Comparison of ENCODE assay signal across 8 mouse cellular contexts in the genomic region with DNA sequence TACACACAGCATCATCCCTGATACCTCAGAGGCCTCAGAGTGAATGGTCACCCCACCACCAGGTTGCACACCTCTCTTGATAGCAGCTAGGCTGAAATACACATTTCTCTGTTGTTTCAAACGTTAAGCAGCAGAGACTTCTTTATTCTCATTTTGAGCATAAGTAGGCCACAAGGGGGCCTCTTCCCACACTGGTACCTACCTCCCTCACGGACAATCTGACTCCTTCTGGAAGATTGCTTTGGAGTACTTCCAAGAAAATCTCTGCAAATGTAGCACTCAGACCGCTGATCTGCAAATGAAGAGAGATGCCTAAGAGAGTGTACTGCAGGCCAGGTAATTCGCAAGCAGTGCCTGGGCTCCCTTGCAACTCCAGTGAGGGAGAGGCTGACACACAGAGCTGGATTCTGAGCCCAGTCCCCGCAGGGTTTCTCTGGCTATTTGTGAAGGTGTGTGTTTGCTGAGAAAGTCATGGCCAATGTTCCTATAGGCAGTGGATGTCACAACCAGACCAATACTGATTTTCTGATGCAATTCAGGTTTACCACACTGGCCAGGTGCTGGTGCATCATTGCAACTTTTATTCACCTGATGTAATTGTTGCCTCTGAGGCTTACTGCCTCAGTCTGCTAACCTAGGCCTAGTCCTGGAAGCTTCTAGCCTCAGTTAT. TPM values are rescaled to one million over a fixed set of nuclear protein-coding genes. Genes with fewer than 3 reads are reported as not detected.
DNase-seq lines count a peak whose midpoint lies in the region; ATAC-seq lines count a peak whose summit lies in the region.

No protein-coding gene starts in this region.

- 54% methylated on average over 5 of the region's 5 CpGs for WGBS in kidney, embryonic 15.5 days

- H3K4me2 ChIP-seq in kidney, embryonic 15.5 days, result no peak overlapping the region

- peaks cover 54% of the 10 kb centered on the region for H3K36me3 ChIP-seq in kidney, embryonic 15.5 days

- H3K9me3 ChIP-seq in kidney, embryonic 15.5 days (replicated peaks), result no peaks in the 10 kb centered on the region

- H3K4me3 ChIP-seq in kidney, embryonic 15.5 days (replicated peaks), result no peak overlapping the region

- H3K4me1 ChIP-seq in kidney, embryonic 15.5 days, result no peaks in the 10 kb centered on the region

- peak; percentile 30 for DNase-seq in kidney, adult 18-20 months
- DNase-seq in Muller cell, postnatal 12 days (ENCODE audit: inconsistent ontology term), result peak; percentile 36
- peak; percentile 57 for DNase-seq in cerebellum, adult 11-12 months
- DNase-seq in kidney, postnatal 10 days, result peak; percentile 58
- DNase-seq in right cerebral cortex, postnatal 10 days (ENCODE audit: low spot score in 2 of 2), result peak; percentile 63 to 71
- DNase-seq in urinary bladder, postnatal 36 days (ENCODE audit: low spot score in 2 of 2), result no peak

- ATAC-seq in kidney, embryonic 15.5 days (replicated peaks; ENCODE audit: low FRiP score), result no peak
- ATAC-seq in activated CD4-positive, CD25-positive, alpha-beta regulatory T cell, adult 4 months, result no peak

- H3K9ac ChIP-seq in kidney, embryonic 15.5 days, result no peak overlapping the region

- H3K27me3 ChIP-seq in kidney, embryonic 15.5 days, result no peaks in the 10 kb centered on the region

- H3K27ac ChIP-seq in kidney, embryonic 15.5 days, result no peak overlapping the region

RNA-seq across cellular contexts. Expression of gene Coa4, which starts 13.6 kb away (rescaled TPM):
- 23.3 and 24.9 TPM in 2 replicates for polyA plus RNA-seq in kidney, embryonic 15.5 days (2015; fragmentation: Nextera tagmentation; extraction: Ambion mirVana)
- polyA plus RNA-seq in activated CD4-positive, CD25-positive, alpha-beta regulatory T cell, adult 4 months (2017; shearing (Covaris generic)), result 10 to 100 TPM; 21.2 to 22.6 TPM

RNA-seq across cellular contexts. Expression of gene Dnajb13, which starts 35.7 kb away (rescaled TPM):
- 0.40 and 0.42 TPM in 2 replicates for polyA plus RNA-seq in kidney, embryonic 15.5 days (2015; fragmentation: Nextera tagmentation; extraction: Ambion mirVana)
- 10 to 100 TPM; 10.4 to 17.4 TPM for polyA plus RNA-seq in activated CD4-positive, CD25-positive, alpha-beta regulatory T cell, adult 4 months (2017; shearing (Covaris generic))

RNA-seq across cellular contexts. Expression of gene Rab6a, which starts 56.7 kb away (rescaled TPM):
- 102 and 105 TPM in 2 replicates for polyA plus RNA-seq in kidney, embryonic 15.5 days (2015; fragmentation: Nextera tagmentation; extraction: Ambion mirVana)
- 10 to 100 TPM in 1 of 2 experiments, 1 to 10 TPM in 1; 8.7 to 12.6 TPM for polyA plus RNA-seq in activated CD4-positive, CD25-positive, alpha-beta regulatory T cell, adult 4 months (2017; shearing (Covaris generic))

RNA-seq across cellular contexts. Expression of gene Ucp2, which starts 57.3 kb away (rescaled TPM):
- 191 and 221 TPM in 2 replicates for polyA plus RNA-seq in kidney, embryonic 15.5 days (2015; fragmentation: Nextera tagmentation; extraction: Ambion mirVana)
- polyA plus RNA-seq in activated CD4-positive, CD25-positive, alpha-beta regulatory T cell, adult 4 months (2017; shearing (Covaris generic)), result 1,000 to 10,000 TPM; 1,097 to 1,340 TPM

RNA-seq across cellular contexts. Expression of gene Mrpl48, which starts 57.6 kb away (rescaled TPM):
- 81.2 and 92.4 TPM in 2 replicates for polyA plus RNA-seq in kidney, embryonic 15.5 days (2015; fragmentation: Nextera tagmentation; extraction: Ambion mirVana)
- 10 to 100 TPM; 60.1 to 76.0 TPM for polyA plus RNA-seq in activated CD4-positive, CD25-positive, alpha-beta regulatory T cell, adult 4 months (2017; shearing (Covaris generic))

Comparison
In these comparisons a context has a peak if more than half of its experiments do, and no peak if none do; other contexts are left out.
1. DNase-seq: peak in kidney, adult 18-20 months (single experiment), Muller cell, postnatal 12 days (single experiment), cerebellum, adult 11-12 months (single experiment), kidney, postnatal 10 days (single experiment) and right cerebral cortex, postnatal 10 days (2 of 2); none in urinary bladder, postnatal 36 days (0 of 2).